Mouse (Mus musculus): ENCODE measurements around the gene Ctsk. TPM values are rescaled to one million over a fixed set of nuclear protein-coding genes. Genes with fewer than 3 reads are reported as not detected.
"Not testable (repeated sequence)": the region's sequence is repeated elsewhere in the genome, so short reads cannot be mapped to it uniquely, and the experiment has no call there.

The Ctsk gene
- polyA plus RNA-seq, 1 experiment from 2014 or later, result 2.8 TPM

GRCm38 (mm10) chr3:95533364-95533763 is 34.3 kb downstream of the Ctsk start:
- no peak overlapping the region for H3K4me3 ChIP-seq (ENCODE audit: low read depth, low read length)
- 86% methylated on average over 5 of the region's 5 CpGs for WGBS
- DNase-seq, result no peak

DNA sequence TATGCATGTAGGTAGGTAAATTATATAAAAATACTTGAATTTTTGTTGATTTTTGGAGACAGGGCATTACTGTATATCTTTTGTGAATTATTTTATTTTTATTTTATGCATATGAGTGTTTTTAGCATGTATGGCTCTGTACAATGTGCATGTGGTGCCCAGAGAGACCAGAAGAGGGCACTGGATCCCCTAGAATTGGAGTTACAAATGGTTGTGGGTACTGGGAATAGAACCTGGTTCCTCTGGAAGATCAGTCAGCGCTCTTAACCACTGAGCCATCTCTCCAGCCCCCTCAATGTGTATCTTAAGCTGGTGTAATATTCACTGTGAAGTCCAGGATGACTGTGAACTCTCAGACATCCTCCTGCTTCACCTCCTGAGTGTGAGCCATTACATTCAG is 35.9 kb downstream of the Ctsk start:
- TF ChIP-seq CTCF (IDR thresholded peaks at IDR 0.05; ENCODE audit: low read depth), result no peak
- Histone ChIP-seq H3K4me3 (ENCODE audit: low read depth, low read length) (no peak overlapping the region), H3K4me1 (ENCODE audit: insufficient read depth) (no peaks in the 10 kb centered on the region), H3K27me3 (ENCODE audit: insufficient read depth, low read length) (no peaks in the 10 kb centered on the region), H3K4me2 (no peak overlapping the region), H3K36me3 (ENCODE audit: insufficient read depth) (no peaks in the 10 kb centered on the region), H3K9ac (no peak overlapping the region), H3K9me3 (ENCODE audit: low read depth, low read length) (no peaks in the 10 kb centered on the region), H3K27ac (ENCODE audit: low read depth) (no peak overlapping the region)
- ATAC-seq (ENCODE audit: insufficient read depth), result no peak
- no peak for DNase-seq
- WGBS, result 79% methylated on average over 1 of the region's 1 CpGs

More at GRCm38 (mm10) chr3:95533364-95533763, 34.3 kb downstream of the Ctsk start:
- H3K4me1 ChIP-seq (ENCODE audit: insufficient read depth), result no peaks in the 10 kb centered on the region
- H3K27me3 ChIP-seq (ENCODE audit: insufficient read depth, low read length), result no peaks in the 10 kb centered on the region
- no peak overlapping the region for H3K27ac ChIP-seq (ENCODE audit: low read depth)
- no peaks in the 10 kb centered on the region for H3K36me3 ChIP-seq (ENCODE audit: insufficient read depth)
- no peak overlapping the region for H3K9ac ChIP-seq
- no peak for ATAC-seq (ENCODE audit: insufficient read depth)
- no peak overlapping the region for H3K4me2 ChIP-seq
- no peak for TF ChIP-seq CTCF (IDR thresholded peaks at IDR 0.05; ENCODE audit: low read depth)
- H3K9me3 ChIP-seq (ENCODE audit: low read depth, low read length), result no peaks in the 10 kb centered on the region

GRCm38 (mm10) chr3:95538936-95539335 is 39.9 kb downstream of the Ctsk start:
- H3K4me3 ChIP-seq (ENCODE audit: low read depth, low read length), result no peak overlapping the region
- DNase-seq (no peak), ATAC-seq (ENCODE audit: insufficient read depth) (no peak)
- no peaks in the 10 kb centered on the region for H3K9me3 ChIP-seq (ENCODE audit: low read depth, low read length)
- H3K9ac ChIP-seq, result no peak overlapping the region
- no peaks in the 10 kb centered on the region for H3K36me3 ChIP-seq (ENCODE audit: insufficient read depth)
- H3K27me3 ChIP-seq (ENCODE audit: insufficient read depth, low read length), result no peaks in the 10 kb centered on the region
- H3K4me1 ChIP-seq (ENCODE audit: insufficient read depth), result no peaks in the 10 kb centered on the region
- no peak for TF ChIP-seq CTCF (IDR thresholded peaks at IDR 0.05; ENCODE audit: low read depth)
- H3K27ac ChIP-seq (ENCODE audit: low read depth), result no peak overlapping the region
- 85% methylated on average over 10 of the region's 10 CpGs for WGBS
- H3K4me2 ChIP-seq, result no peak overlapping the region

GRCm38 (mm10) chr3:95539837-95540236 is 40.8 kb downstream of the Ctsk start:
- no peaks in the 10 kb centered on the region for H3K36me3 ChIP-seq (ENCODE audit: insufficient read depth)
- H3K4me3 ChIP-seq (ENCODE audit: low read depth, low read length), result no peak overlapping the region
- 88% methylated on average over 4 of the region's 4 CpGs for WGBS
- no peaks in the 10 kb centered on the region for H3K27me3 ChIP-seq (ENCODE audit: insufficient read depth, low read length)
- H3K4me2 ChIP-seq, result no peak overlapping the region
- TF ChIP-seq CTCF (IDR thresholded peaks at IDR 0.05; ENCODE audit: low read depth), result no peak
- no peaks in the 10 kb centered on the region for H3K4me1 ChIP-seq (ENCODE audit: insufficient read depth)
- no peak for DNase-seq
- no peak overlapping the region for H3K27ac ChIP-seq (ENCODE audit: low read depth)
- no peak for ATAC-seq (ENCODE audit: insufficient read depth)
- H3K9me3 ChIP-seq (ENCODE audit: low read depth, low read length), result no peaks in the 10 kb centered on the region
- no peak overlapping the region for H3K9ac ChIP-seq

- H3K27me3 ChIP-seq (ENCODE audit: insufficient read depth, low read length); H3K36me3 ChIP-seq (ENCODE audit: insufficient read depth); H3K4me3 ChIP-seq (ENCODE audit: low read depth, low read length); DNase-seq; H3K27ac ChIP-seq (ENCODE audit: low read depth); H3K9ac ChIP-seq; H3K4me2 ChIP-seq; H3K9me3 ChIP-seq (ENCODE audit: low read depth, low read length); ATAC-seq (ENCODE audit: insufficient read depth); H3K4me1 ChIP-seq (ENCODE audit: insufficient read depth): not testable (repeated sequence)
- WGBS, result 61% methylated on average over 2 of the region's 2 CpGs
Measured at GRCm38 (mm10) chr3:95541186-95541585, 42.1 kb downstream of the Ctsk start.

DNA sequence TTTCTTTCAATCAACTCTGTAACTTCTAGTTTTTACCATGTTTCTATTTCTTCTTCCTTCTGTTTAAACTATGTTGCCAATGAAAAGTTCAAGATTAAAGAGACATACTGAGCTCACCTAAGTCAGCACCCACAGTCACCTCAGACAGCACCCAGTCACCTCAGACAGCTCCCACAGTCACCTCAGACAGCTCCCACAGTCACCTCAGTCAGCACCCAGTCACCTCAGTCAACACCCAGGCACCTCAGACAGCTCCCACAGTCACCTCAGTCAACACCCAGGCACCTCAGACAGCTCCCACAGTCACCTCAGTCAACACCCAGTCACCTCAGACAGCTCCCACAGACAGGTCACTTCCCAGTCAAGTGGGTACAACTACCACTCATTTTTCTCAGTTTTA is 43.1 kb downstream of the Ctsk start:
- no peak overlapping the region for H3K9ac ChIP-seq
- ATAC-seq (ENCODE audit: insufficient read depth), result no peak
- H3K9me3 ChIP-seq (ENCODE audit: low read depth, low read length), result no peaks in the 10 kb centered on the region
- no peak overlapping the region for H3K27ac ChIP-seq (ENCODE audit: low read depth)
- no peaks in the 10 kb centered on the region for H3K36me3 ChIP-seq (ENCODE audit: insufficient read depth)
- no peaks in the 10 kb centered on the region for H3K27me3 ChIP-seq (ENCODE audit: insufficient read depth, low read length)
- H3K4me2 ChIP-seq, result no peak overlapping the region
- H3K4me3 ChIP-seq (ENCODE audit: low read depth, low read length), result no peak overlapping the region
- no peak for TF ChIP-seq CTCF (IDR thresholded peaks at IDR 0.05; ENCODE audit: low read depth)
- no peaks in the 10 kb centered on the region for H3K4me1 ChIP-seq (ENCODE audit: insufficient read depth)
- no peak for DNase-seq

- ATAC-seq (ENCODE audit: insufficient read depth), result no peak
- TF ChIP-seq CTCF (IDR thresholded peaks at IDR 0.05; ENCODE audit: low read depth), result no peak
- no peaks in the 10 kb centered on the region for H3K27me3 ChIP-seq (ENCODE audit: insufficient read depth, low read length)
- no peak overlapping the region for H3K4me3 ChIP-seq (ENCODE audit: low read depth, low read length)
- no peak overlapping the region for H3K4me2 ChIP-seq
- H3K4me1 ChIP-seq (ENCODE audit: insufficient read depth), result no peaks in the 10 kb centered on the region
- 51% methylated on average over 7 of the region's 7 CpGs for WGBS
- no peaks in the 10 kb centered on the region for H3K36me3 ChIP-seq (ENCODE audit: insufficient read depth)
- no peak overlapping the region for H3K9ac ChIP-seq
- DNase-seq, result no peak
- no peaks in the 10 kb centered on the region for H3K9me3 ChIP-seq (ENCODE audit: low read depth, low read length)
- no peak overlapping the region for H3K27ac ChIP-seq (ENCODE audit: low read depth)
Measured at GRCm38 (mm10) chr3:95542981-95543380, 43.9 kb downstream of the Ctsk start.

- Histone ChIP-seq H3K36me3 (ENCODE audit: insufficient read depth) (no peaks in the 10 kb centered on the region), H3K9me3 (ENCODE audit: low read depth, low read length) (no peaks in the 10 kb centered on the region), H3K4me2 (no peak overlapping the region), H3K4me3 (ENCODE audit: low read depth, low read length) (no peak overlapping the region), H3K27ac (ENCODE audit: low read depth) (no peak overlapping the region), H3K27me3 (ENCODE audit: insufficient read depth, low read length) (no peaks in the 10 kb centered on the region), H3K9ac (no peak overlapping the region), H3K4me1 (ENCODE audit: insufficient read depth) (no peaks in the 10 kb centered on the region)
- WGBS, result 79% methylated on average over 1 of the region's 1 CpGs
- no peak for DNase-seq
- no peak for ATAC-seq (ENCODE audit: insufficient read depth)
- TF ChIP-seq CTCF (IDR thresholded peaks at IDR 0.05; ENCODE audit: low read depth), result no peak
Measured at GRCm38 (mm10) chr3:95550176-95550575, 51.1 kb downstream of the Ctsk start.
